Mouse (Mus musculus) stomach, postnatal 0 days (tissue): ENCODE measurements around the gene Lta.
A peak's percentile ranks its signal among the peaks of the same experiment; 100 is the strongest.

Experiments used
- CTCF ChIP-seq: IDR thresholded peaks from 2 replicates; pipeline ENCODE4 v1.5.1; 2016; ENCODE audit warnings: antibody characterized with exemption, low read depth, mild to moderate bottlenecking, moderate library complexity
- EP300 ChIP-seq: optimal IDR thresholded peaks from 2 replicates; pipeline ENCODE3; 2016; ENCODE audit warnings: antibody characterized with exemption

- TF ChIP-seq CTCF (no peak), EP300 (peak; percentile 70)
These were observed 35.5 kb upstream of the Lta start for GRCm38 (mm10) chr17:35240384-35241304.
